Mouse (Mus musculus): ENCODE measurements around the gene Gal3st1.

GRCm38 (mm10) chr11:4043081-4043480 lies 59.6 kb downstream of the Gal3st1 start:
- TF ChIP-seq CTCF (IDR thresholded peaks at IDR 0.05; ENCODE audit: low read depth): no peak
- no peak for TF ChIP-seq EP300 (IDR thresholded peaks at IDR 0.05; ENCODE audit: low read depth)
